Mouse (Mus musculus): ENCODE results near the gene Hist1h3b.

DNA sequence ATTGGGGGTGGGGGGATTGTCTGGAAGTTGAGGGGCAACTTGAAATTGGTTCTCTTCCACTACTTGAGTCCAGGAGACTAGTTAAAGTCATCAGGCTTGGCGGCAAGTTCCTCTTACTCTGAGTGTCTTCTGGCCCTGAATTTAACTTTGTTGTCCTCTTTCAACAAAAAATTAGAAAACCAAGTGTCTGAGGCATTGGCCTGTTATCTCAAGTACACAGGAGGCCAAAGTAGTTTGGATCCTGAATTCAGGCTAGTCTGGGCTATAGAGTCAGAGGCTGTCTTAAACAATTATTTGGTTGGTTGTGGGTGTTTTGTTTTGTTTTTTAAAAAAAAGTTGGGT, 13.1 kb downstream of the Hist1h3b start:
- TF ChIP-seq CTCF (IDR thresholded peaks at IDR 0.05; ENCODE audit: low read depth) = no peak
- TF ChIP-seq EP300 (IDR thresholded peaks at IDR 0.05; ENCODE audit: low read depth) = no peak
